Mouse (Mus musculus) liver, adult (tissue): ENCODE measurements around the gene Trabd2b.

Experiments
- GATA4 ChIP-seq: IDR thresholded peaks from 2 replicates; pipeline ENCODE4 v1.6.1; 2014; ENCODE audit warnings: mild to moderate bottlenecking, low read length; ENCODE audit not compliant: insufficient replicate concordance

The Trabd2b gene

DNA sequence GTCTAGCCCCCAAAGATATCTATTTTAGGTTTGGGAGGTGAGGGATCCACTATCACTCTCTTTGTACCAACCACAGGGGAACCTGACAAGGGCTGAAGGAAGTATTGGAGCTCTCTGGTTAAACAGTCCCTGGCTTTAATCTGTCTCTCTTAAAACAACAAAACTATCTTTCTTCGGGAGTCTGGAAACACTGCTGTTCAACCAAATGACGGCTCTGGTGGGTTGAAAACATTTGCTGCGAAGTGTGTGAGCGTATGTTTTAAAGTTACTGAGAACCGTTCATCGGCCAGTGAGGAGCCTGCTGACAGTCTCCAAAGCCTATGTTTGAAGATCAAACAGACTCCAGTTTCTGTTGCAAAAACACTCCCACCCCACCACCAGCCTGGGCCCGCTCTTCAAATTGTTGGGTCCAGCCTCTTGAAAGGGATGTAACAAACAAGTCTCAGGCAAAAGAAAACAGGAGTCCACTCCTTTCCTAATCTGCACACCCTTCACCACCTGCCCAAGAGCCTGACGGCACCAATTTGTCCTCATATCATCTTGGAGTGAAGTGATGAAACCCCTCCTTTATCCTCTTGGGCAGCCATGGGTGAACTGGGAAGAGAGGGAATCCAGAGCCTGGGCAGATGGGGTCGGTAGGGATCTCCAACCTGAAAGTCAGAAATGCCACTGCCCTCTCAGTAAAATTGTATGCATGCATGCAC lies 4.6 kb downstream of the Trabd2b start:
- no peak for TF ChIP-seq GATA4

DNA sequence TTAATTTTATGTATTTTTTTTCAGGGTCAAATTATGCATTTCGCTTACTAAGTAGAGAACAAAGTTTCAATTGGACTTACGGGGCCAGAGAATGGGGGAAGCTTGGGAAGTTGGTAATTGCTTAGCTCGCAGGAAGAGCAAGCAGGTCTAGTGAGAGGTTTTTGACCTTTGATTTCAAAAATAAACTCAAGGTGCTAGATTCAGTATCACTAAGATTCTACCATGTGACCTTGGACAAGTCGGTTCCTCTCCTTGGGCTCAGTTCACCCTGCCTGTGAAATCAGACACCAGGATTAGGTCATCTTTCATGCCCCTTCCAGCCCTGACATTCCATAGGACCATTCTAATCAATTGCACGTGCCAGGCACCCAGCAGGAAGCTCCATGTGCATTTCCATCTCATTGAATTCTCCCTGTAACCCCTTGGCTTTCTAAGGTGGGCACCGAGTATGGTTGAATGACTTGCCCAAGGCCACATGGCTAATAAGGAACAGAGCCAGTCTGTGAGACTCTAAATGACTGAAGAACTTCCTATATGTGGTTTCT lies 5.4 kb downstream of the Trabd2b start:
- TF ChIP-seq GATA4: no peak

DNA sequence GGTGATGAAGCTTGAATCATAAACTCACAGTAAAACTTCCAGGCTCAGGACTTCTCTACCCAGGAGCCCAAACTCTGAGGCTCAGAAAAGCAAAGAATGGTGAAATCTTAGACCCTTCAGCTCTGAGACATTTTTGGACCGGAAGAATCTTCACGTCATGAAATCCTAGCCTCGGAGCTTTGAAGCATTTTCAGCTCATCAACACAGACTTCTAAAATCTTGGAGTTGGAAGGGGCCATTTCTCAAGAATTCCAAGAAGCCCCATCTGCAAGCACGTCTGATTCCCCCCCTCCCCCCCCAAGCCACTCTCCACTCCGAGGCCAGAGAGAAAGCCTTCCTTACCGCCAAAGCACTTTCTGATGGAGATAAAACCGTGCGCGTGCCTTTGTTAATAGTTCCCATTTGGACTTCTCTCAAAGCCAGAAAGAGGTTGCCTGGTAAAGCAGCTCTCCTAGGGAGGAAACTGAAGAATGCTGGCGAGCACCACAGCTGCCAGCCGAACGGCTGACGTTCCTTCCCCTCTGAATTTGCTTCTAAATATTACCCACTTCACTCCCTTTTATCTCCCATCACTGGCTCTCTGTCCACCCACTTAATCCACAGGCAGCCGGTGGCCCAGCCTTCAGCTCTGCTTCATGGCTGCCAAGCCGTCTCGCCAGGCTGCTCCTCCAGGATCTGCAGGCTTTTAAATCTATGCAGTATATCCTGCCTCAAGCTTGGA lies 9.6 kb downstream of the Trabd2b start:
- TF ChIP-seq GATA4: no peak

DNA sequence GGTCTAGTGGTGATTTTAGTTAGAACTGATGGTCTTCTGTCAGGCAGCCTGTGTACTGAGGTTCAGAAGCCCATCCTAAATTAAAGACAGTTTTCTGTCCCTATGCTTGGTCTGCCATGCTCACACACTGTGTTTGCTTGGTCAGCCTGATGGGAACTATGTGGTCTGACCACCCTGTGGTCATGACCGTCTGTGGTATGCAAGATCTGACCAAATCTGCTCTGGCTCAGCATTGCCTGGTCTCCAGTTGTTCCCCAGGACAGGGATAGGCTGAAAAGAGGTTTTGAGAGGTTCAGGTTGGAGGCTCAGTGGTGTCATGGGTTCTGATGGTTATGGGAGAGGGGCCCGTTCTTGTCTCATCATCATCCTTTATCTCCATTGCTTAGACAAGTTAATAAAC lies 13.6 kb downstream of the Trabd2b start:
- TF ChIP-seq GATA4: no peak

DNA sequence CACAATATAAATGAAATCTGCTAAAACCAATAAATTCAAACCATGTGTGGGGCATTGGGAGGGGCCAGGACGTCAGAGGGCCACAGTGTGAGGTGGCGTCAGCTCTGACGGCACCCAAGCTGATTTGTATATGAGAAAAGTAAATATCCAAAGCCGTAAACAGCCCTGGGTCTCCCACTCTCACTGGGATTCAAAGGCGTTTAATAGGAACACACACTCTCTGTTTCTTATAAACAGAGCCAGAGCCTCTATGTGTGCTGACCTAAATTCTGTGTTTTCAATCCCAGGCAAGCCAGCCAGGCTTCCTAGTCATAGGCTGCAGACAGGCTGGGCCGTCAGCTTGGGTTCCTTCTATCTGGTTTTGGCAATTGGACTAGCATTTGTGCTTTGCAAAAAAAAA lies 16.6 kb downstream of the Trabd2b start:
- no peak for TF ChIP-seq GATA4

DNA sequence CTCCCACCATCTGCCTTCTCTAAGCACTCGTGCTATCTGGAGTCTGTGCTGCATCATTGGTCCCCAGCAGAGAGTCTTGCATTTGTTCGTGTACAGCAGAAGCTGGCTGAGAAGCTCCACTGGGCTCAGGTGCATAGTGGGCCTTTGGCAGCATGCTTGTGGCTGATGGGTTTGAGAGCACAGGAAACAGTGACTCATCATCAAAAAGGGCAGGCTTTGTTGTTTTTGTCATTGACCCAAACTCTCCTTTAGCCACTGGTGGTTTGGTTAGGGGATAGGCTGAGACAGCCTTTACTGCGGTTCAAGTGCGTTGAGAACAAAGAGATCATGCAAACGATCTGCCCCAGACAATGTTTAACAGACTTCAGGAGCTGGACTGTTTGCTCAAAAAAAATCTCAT lies 19.3 kb downstream of the Trabd2b start:
- no peak for TF ChIP-seq GATA4

DNA sequence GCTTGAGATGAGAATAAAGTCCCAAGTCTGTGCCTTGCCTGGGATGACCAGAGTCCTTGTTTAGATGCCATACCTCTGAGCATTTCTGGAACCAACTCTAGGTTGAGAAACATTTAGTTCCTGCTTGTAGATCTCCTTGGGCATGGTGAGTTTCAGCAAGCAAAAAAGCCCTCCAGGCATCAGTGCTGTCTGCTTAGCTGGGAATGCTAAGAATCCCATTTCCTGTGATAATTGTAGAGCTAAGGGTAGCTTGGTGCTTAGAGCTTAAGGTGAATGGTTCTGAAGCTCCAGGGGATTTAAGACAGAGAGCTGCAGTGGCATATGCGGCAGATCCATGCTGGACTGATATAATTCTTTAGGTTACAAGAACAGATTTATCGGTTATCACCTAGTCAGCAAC lies 26.2 kb downstream of the Trabd2b start:
- TF ChIP-seq GATA4: no peak

DNA sequence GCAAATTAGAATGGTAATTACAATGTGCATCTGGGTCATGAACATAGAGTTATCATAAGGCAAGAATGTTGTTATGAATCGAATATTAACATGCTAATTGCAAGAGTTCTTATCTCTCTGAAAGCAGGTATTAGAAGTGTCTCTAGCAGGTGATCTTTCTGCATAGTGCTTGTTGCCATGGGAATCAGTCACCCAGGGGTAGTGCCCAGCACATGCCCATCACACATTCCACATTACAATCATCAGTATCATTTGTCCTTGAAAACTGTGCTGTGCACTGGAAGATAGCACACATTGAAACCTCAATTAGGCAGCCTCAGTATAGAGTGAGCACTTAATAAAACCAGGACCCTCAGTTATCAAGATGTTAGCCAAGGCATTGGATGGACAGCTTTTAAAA lies 26.9 kb downstream of the Trabd2b start:
- TF ChIP-seq GATA4: no peak

DNA sequence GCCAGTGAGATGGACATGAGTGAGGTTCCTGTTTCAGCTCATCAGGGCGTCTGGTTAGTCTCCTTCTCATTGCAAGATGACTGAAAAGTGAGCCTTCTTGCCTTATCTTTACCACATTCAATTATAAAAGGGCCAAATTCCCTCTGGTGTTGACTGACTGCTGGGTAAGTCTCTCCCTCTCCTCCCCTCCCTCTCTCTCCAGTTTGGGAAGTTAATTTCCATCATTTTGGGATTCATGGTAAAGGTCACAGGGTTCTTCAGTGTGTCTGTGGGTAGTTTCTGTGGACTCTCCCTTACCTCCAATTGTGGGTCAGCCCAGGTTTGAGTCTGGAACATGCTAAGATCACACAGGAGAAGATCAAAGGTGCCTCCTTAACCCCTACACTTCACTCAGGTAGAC lies 28.2 kb downstream of the Trabd2b start:
- TF ChIP-seq GATA4: no peak

DNA sequence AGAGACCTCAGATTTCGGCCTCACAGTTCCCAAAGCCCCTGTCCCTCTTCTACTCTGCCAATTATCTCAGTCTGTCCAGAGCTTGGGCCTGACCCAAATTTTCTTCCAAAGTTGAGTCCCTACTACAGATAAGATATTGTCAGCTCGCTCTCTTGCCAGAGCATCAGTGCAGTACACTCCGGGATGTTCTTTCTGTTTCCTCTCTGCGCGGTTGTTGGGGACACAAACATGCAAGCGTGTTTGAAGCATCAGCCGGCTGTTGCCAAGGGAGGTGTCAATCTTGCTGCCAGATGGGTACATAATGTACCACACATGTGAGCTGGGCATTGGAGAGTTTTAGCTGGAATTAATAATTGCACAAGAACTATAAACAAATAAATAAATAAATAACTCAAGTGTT lies 28.9 kb downstream of the Trabd2b start:
- TF ChIP-seq GATA4: no peak

DNA sequence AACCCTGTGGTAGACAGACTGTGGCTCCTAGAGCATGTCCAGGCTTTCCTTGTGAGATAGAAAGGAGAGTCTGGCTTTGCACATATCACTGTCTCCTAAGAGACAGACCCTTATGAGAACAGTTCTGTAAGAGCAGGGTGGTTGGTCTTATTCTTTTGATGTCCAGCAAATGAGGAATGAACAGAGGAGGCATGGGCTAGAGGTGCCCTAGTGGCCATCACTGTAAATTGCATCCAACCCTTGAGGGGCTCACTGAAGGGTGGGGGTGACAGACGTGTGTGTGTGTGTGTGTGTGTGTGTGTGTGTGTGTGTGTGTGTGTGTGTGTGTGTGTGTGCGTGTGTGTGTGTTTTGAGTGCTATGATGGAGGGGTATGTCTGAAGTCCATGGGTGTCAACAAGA lies 32.2 kb downstream of the Trabd2b start:
- TF ChIP-seq GATA4: no peak

DNA sequence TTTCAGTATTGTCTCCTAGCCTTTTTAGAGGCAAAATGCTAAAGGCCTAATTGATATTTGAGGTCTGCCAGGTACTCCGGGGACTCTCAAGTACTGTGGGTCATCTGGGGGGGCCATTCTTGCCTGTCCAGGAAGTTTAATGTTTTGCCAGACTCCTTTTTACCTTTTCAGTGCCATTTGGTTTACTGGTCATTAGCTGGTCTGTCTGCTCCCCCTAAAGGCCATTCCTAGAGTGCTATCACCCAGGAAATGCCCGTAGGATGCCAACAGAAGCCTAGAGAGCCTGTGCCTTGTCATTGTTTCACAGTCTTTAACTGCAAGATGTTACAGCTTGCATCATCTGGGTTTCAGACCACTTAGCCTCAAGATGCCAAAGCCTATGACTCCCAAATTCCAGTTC lies 35.7 kb downstream of the Trabd2b start:
- no peak for TF ChIP-seq GATA4

DNA sequence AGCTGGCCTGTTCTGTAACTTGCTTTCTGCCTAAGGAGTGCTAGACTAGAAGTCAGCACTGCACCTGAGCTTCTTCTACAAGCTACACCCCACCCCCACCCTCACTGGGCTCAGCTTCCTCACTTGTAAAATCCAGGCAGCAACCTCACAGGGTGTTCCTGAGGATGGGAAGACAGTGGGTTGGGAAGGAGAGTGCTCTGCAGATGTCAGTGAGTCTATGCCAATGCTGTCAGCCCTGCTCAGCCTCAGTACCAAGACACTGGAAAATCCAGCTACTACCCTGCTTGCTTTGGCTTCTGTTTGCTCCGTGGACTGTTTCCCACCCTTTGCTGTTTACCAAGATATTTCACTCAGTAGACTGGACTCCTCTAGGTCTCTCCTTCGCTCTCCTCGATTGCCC lies 36.1 kb downstream of the Trabd2b start:
- TF ChIP-seq GATA4: no peak

DNA sequence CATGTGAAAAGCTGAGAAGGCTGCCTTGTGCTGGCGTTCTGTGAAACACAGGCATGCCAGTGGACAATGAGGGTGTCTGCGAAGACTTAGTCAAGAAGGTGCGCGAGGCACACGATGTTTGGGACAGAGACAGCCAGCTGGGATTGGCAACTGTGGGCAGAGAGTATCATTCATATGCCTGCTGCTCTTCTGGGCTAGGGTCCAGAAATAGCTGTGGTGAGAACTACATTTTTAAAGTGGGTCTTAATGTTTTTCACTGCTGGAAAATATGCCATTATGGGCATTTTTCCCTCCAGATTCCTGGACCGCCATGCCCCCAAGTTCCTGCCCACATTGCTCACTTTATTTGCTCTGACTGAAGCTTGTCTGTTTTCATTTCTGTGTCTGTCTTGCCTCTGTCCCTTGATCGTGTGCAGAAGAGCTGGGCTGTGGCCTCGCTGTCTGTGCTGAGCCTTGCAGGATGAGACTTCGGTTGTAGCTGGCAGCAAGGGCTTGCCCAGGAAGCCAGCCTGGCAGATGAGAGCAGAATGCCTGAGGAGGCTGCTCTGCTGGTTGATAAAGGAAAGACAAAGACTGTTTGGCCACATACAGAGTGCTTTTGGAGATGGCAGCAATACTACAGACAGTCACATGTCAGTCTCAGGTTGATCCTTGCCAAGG lies 42.0 kb downstream of the Trabd2b start:
- TF ChIP-seq GATA4: no peak

DNA sequence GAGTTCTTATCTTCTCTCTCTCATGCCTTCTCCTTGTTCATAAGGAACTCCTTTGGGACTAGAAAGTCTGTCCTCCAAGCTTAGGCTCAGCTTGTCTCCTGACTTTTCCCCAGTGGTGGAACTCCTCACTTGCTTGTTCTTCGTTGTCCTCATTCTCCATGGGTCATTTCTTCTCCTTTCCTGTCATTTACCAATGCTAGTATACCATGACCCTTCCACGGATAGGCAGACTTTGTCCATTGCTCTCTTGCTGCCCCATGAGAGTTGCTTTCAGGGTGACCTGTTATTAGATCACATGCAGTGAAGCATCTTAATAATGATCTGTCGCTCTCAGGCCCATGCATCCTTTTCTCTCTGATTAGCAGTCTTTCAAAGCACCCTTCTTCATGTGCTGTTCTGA lies 46.6 kb downstream of the Trabd2b start:
- no peak for TF ChIP-seq GATA4

DNA sequence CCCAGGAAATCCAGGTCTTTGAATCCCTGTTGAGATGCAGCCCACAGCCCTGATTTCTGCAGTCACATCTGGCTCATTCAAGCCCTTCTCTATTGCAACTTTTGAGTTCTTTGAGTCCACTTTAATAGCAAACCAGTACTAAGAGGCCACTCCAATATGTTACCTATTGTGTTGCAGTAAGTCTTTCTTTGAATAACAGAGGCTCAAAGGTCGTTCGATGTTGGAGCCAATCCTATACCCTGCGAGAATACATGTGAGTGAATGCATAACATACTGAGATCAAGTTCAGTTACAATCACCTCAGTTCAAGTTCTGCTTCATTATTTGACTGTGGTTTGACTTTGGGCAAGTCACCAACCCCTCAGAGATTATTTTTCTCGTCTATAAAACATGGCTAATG lies 47.5 kb downstream of the Trabd2b start:
- TF ChIP-seq GATA4: no peak
